Mouse (Mus musculus) midbrain, embryonic 12.5 days (tissue): Measurements from ENCODE around the gene Glis3. TPM values are rescaled to one million over a fixed set of nuclear protein-coding genes. Genes with fewer than 3 reads are reported as not detected.

Experiments
- ATAC-seq: fragments of 200-750 bp; cut with Nextera tagmentation; 2 replicates; pipeline ENCODE4 v1.8.0; 2017; ENCODE audit warnings: low read depth, moderate TSS enrichment, moderate library complexity; ENCODE audit not compliant: low FRiP score
- H3K27ac ChIP-seq: fragments of 300-500 bp; sonication (generic); replicated peaks from 2 replicates; pipeline ENCODE4 v1.5.1; 2016; ENCODE audit warnings: mild to moderate bottlenecking
- H3K27me3 ChIP-seq: fragments of 300-500 bp; sonication (generic); 2 replicates; pipeline ENCODE4 v1.6.1; 2016; ENCODE audit warnings: mild to moderate bottlenecking
- H3K36me3 ChIP-seq: fragments of 300-500 bp; sonication (generic); 2 replicates; pipeline ENCODE4 v1.6.1; 2016
- H3K4me1 ChIP-seq: fragments of 300-500 bp; sonication (generic); 2 replicates; pipeline ENCODE4 v1.6.1; 2016
- H3K4me2 ChIP-seq: fragments of 300-500 bp; sonication (generic); replicated peaks from 2 replicates; pipeline ENCODE4 v1.6.1; 2016; ENCODE audit warnings: mild to moderate bottlenecking, moderate library complexity
- H3K4me3 ChIP-seq: fragments of 300-500 bp; sonication (generic); 2 replicates; pipeline ENCODE4 v1.5.1; 2016; ENCODE audit warnings: mild to moderate bottlenecking
- H3K9ac ChIP-seq: fragments of 300-500 bp; sonication (generic); replicated peaks from 2 replicates; pipeline ENCODE4 v1.6.1; 2016; ENCODE audit warnings: mild to moderate bottlenecking, moderate library complexity
- H3K9me3 ChIP-seq: fragments of 300-500 bp; sonication (generic); 2 replicates; pipeline ENCODE4 v1.6.1; 2016; ENCODE audit warnings: mild to moderate bottlenecking
- WGBS: fragments of 180-500 bp; shearing (Covaris S2); methylation state at CpG from one replicate; pipeline ENCODE4 v1.1.7; 2016; 5-methylcytosine and 5-hydroxymethylcytosine counted together
- polyA plus RNA-seq: library from polyadenylated mRNA; unstranded; fragments of >200 nt; fragmentation: Nextera tagmentation; extraction: Ambion mirVana; gene quantifications from 2 replicates; pipeline ENCODE4 v1.2.1, GENCODE M21; 2016

Gene Glis3
- polyA plus RNA-seq, 1 experiment from 2014 or later = 3.5 TPM

- H3K4me2 ChIP-seq = peak overlapping the region; percentile 42
- H3K27me3 ChIP-seq = peaks cover 54% of the 10 kb centered on the region
- H3K36me3 ChIP-seq = no peaks in the 10 kb centered on the region
- no peaks in the 10 kb centered on the region for H3K9me3 ChIP-seq
- H3K9ac ChIP-seq = no peak overlapping the region
- peak; percentile 91 for ATAC-seq
- H3K4me1 ChIP-seq = peaks cover 10% of the 10 kb centered on the region
- 8% methylated on average over 14 of the region's 14 CpGs for WGBS
- H3K27ac ChIP-seq = no peak overlapping the region
- H3K4me3 ChIP-seq = no peak overlapping the region
Observed at GRCm38 (mm10) chr19:28579724-28580375, 100.0 kb downstream of the Glis3 start.

DNA sequence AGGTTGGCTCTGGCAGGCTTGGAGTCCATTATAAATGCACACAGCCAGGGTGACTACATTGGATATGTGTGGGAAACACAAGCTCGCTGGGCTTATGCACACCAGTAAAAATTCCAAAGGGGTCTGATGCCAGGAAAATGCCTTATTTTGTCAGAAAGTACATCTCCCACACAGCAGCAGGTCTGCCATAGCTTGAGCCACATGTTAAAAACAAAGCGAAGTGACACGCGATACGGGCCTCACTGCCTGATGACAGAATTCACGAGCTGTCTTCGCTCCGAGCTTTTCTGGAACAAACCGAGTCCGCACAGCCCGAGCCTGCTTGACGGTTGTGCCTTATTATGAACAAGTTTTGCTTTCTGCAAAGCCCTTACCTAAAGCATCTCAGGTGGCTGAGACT, 102.9 kb downstream of the Glis3 start:
- no peak for ATAC-seq
- peaks cover 10% of the 10 kb centered on the region for H3K4me1 ChIP-seq
- H3K9me3 ChIP-seq = no peaks in the 10 kb centered on the region
- no peak overlapping the region for H3K4me2 ChIP-seq
- H3K27me3 ChIP-seq = peaks cover 37% of the 10 kb centered on the region
- no peak overlapping the region for H3K27ac ChIP-seq
- H3K36me3 ChIP-seq = no peaks in the 10 kb centered on the region
- no peak overlapping the region for H3K4me3 ChIP-seq
- H3K9ac ChIP-seq = no peak overlapping the region
- WGBS = 91% methylated on average over 12 of the region's 12 CpGs

- WGBS = 92% methylated on average over 6 of the region's 6 CpGs
- Histone ChIP-seq H3K4me3 (no peak overlapping the region), H3K27me3 (peaks cover 35% of the 10 kb centered on the region), H3K9me3 (no peaks in the 10 kb centered on the region), H3K4me1 (peaks cover 10% of the 10 kb centered on the region), H3K9ac (no peak overlapping the region), H3K27ac (no peak overlapping the region), H3K4me2 (no peak overlapping the region), H3K36me3 (no peaks in the 10 kb centered on the region)
- ATAC-seq = no peak
Observed at GRCm38 (mm10) chr19:28576619-28577018, 103.3 kb downstream of the Glis3 start.

DNA sequence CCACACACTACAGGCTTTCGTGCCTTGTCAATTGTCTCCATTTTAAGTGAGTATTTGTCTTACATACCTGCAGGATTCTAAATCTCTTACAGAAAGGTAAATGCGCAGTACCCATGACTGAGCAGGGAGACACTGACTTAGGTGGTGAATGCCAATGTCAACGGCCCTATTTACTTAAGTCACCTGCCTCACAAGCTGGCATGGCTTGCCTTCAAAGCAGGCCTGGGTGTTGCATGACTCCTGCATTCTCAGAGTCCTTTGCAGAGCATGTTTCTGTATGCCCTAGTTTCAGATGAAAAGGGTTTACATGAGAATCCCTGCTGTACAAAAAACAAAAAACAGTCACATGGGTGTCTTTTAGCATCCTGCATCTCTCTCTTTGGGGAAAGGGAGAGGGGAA, 106.2 kb downstream of the Glis3 start:
- H3K9ac ChIP-seq = no peak overlapping the region
- no peak overlapping the region for H3K4me3 ChIP-seq
- H3K27ac ChIP-seq = no peak overlapping the region
- H3K4me1 ChIP-seq = no peaks in the 10 kb centered on the region
- no peak for ATAC-seq
- H3K4me2 ChIP-seq = no peak overlapping the region
- H3K36me3 ChIP-seq = no peaks in the 10 kb centered on the region
- 94% methylated on average over 3 of the region's 3 CpGs for WGBS
- H3K9me3 ChIP-seq = no peaks in the 10 kb centered on the region
- H3K27me3 ChIP-seq = peaks cover 20% of the 10 kb centered on the region

DNA sequence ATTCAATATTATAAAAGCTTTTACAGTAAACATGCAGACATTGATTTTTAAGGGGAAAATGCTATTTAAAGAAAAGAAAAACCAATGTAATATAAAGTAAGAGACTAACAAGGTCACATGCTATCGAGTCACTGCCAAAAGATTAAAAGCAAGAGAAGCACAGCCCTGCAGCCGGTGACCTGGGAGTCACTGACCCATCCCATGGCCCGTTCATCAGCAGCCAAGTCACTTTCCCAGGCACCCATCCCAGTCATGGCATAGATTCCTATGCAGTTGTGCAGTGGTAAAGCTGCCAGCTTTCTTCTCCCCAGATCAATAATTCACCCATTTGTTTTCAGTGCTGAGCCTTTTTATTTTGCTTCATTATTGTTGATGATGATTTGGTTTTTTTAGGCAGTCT, 110.0 kb downstream of the Glis3 start:
- WGBS = 41% methylated on average over 3 of the region's 3 CpGs
- Histone ChIP-seq H3K4me3 (no peak overlapping the region), H3K27ac (no peak overlapping the region), H3K4me1 (peaks cover 7% of the 10 kb centered on the region), H3K9ac (no peak overlapping the region), H3K27me3 (peaks cover 9% of the 10 kb centered on the region; the same call in 1 of the 2 replicates), H3K36me3 (no peaks in the 10 kb centered on the region), H3K4me2 (no peak overlapping the region), H3K9me3 (no peaks in the 10 kb centered on the region)
- no peak for ATAC-seq

- ATAC-seq = no peak
- no peak overlapping the region for H3K4me2 ChIP-seq
- no peaks in the 10 kb centered on the region for H3K9me3 ChIP-seq
- H3K9ac ChIP-seq = no peak overlapping the region
- no peak overlapping the region for H3K4me3 ChIP-seq
- H3K4me1 ChIP-seq = peaks cover 7% of the 10 kb centered on the region
- peaks cover 11% of the 10 kb centered on the region; the same call in 1 of the 2 replicates for H3K27me3 ChIP-seq
- no peak overlapping the region for H3K27ac ChIP-seq
- WGBS = 74% methylated on average over 1 of the region's 1 CpGs
- H3K36me3 ChIP-seq = no peaks in the 10 kb centered on the region
Observed at GRCm38 (mm10) chr19:28567100-28567499, 112.8 kb downstream of the Glis3 start.

GRCm38 (mm10) chr19:28566554-28566953, 113.3 kb downstream of the Glis3 start:
- Histone ChIP-seq H3K4me2 (no peak overlapping the region), H3K27me3 (peaks cover 13% of the 10 kb centered on the region; the same call in 1 of the 2 replicates), H3K9me3 (no peaks in the 10 kb centered on the region), H3K9ac (no peak overlapping the region), H3K4me1 (peaks cover 8% of the 10 kb centered on the region), H3K4me3 (no peak overlapping the region), H3K36me3 (no peaks in the 10 kb centered on the region), H3K27ac (no peak overlapping the region)
- no peak for ATAC-seq
- 6% methylated on average over 2 of the region's 2 CpGs for WGBS

- Histone ChIP-seq H3K27me3 (peaks cover 11% of the 10 kb centered on the region), H3K9me3 (no peaks in the 10 kb centered on the region), H3K36me3 (no peaks in the 10 kb centered on the region), H3K4me3 (no peak overlapping the region), H3K9ac (no peak overlapping the region), H3K4me1 (peaks cover 15% of the 10 kb centered on the region), H3K4me2 (no peak overlapping the region), H3K27ac (no peak overlapping the region)
- ATAC-seq = no peak
Observed at GRCm38 (mm10) chr19:28561697-28562002, 118.2 kb downstream of the Glis3 start.

DNA sequence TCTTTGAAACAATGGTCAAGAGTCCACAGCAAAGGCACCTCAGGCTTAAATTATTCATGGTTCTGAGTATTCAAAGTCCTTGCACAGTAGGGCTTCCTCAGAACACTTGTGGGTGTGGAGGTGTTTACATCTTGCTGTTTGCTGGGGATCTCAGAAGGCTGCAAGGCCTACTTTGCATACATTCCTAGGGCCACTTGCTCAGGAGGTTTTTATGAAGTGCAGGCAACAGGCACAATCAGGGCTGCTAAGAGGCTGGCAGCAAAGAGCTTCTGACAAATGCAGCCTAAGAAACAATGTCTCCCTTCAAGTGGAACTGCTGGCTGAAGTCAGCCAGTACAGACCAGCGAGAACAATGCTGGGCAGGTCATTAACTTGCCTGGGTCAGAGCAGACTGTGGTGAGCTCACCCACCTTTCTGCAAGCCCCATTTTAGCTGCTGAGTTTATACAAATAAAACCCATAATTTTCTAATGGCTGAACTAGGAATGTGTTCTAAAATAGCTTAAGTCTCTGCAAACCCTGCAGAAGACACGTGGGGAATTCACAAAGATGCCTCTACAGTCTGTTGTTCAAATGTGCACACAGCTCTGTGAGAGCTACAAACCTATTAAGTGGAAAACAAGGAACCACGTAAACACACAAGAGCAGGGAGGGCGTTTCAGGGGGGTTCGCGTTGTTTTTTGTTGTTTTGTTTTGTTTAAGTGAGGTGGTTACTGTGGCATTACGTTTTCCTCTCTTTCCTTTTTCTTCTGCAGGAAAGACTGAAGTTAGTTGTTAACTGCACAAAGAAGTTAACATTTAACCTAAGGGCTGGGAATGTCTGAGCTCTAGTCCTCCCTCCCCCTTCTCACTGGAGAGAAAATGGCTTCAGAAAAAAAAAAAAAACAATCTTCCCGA, 118.8 kb downstream of the Glis3 start:
- no peak for ATAC-seq
- H3K36me3 ChIP-seq = no peaks in the 10 kb centered on the region
- H3K9me3 ChIP-seq = no peaks in the 10 kb centered on the region
- peaks cover 11% of the 10 kb centered on the region for H3K27me3 ChIP-seq
- H3K4me3 ChIP-seq = no peak overlapping the region
- no peak overlapping the region for H3K4me2 ChIP-seq
- peak overlapping the region; percentile 25; the same call in 1 of the 2 replicates for H3K27ac ChIP-seq
- WGBS = 16% methylated on average over 8 of the region's 8 CpGs
- peaks cover 12% of the 10 kb centered on the region for H3K4me1 ChIP-seq
- H3K9ac ChIP-seq = no peak overlapping the region

DNA sequence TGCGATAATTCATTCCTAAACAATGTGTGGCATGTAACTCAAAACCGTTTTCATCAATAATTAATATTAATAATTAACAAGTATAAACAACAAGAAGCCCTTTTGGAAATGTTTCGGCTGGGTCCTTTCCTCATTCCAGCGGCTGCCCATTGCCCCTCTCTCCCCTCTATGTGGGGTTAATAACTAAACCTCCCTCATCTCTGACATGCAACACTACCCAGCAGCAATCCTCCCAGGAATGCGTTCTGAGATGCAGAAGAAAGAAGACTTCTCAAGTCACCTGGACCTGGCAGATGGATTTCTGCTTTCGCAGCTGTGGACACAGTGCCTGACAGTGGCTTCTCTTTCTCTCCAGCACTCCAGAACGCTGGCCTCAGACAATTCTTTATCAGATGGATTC, 120.0 kb downstream of the Glis3 start:
- Histone ChIP-seq H3K36me3 (no peaks in the 10 kb centered on the region), H3K27ac (no peak overlapping the region), H3K27me3 (peaks cover 11% of the 10 kb centered on the region), H3K9ac (no peak overlapping the region), H3K4me2 (no peak overlapping the region), H3K9me3 (no peaks in the 10 kb centered on the region), H3K4me3 (no peak overlapping the region), H3K4me1 (peaks cover 12% of the 10 kb centered on the region)
- WGBS = 56% methylated on average over 7 of the region's 7 CpGs
- no peak for ATAC-seq

GRCm38 (mm10) chr19:28559400-28559799, 120.5 kb downstream of the Glis3 start:
- Histone ChIP-seq H3K4me3 (no peak overlapping the region), H3K27ac (no peak overlapping the region), H3K9ac (no peak overlapping the region), H3K4me1 (peaks cover 12% of the 10 kb centered on the region), H3K4me2 (no peak overlapping the region), H3K36me3 (no peaks in the 10 kb centered on the region), H3K9me3 (no peaks in the 10 kb centered on the region), H3K27me3 (peaks cover 11% of the 10 kb centered on the region)
- ATAC-seq = no peak
- 70% methylated on average over 10 of the region's 10 CpGs for WGBS

DNA sequence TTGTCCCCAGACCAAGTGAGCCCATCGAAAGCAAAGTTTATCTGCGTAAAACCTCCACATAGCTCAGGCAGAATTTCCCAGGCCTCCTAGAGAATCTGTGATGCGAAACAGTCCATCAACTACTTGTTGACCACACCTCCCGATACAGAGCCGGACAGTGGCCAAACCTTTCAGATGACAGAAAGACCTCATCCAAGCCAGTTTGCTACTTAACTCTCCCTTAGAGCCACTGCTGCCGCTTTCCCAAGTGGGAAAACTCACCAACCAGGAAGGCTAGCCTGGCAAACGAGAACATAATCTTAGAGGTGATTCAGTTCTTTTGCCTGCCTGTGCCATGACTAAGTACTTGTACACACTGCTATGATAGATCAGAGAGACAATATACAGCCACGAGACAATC, 121.2 kb downstream of the Glis3 start:
- Histone ChIP-seq H3K9me3 (no peaks in the 10 kb centered on the region), H3K27ac (no peak overlapping the region), H3K4me2 (no peak overlapping the region), H3K27me3 (peaks cover 11% of the 10 kb centered on the region), H3K9ac (no peak overlapping the region), H3K36me3 (no peaks in the 10 kb centered on the region), H3K4me1 (peaks cover 12% of the 10 kb centered on the region), H3K4me3 (no peak overlapping the region)
- 59% methylated on average over 8 of the region's 8 CpGs for WGBS
- no peak for ATAC-seq
